Mouse (Mus musculus): ENCODE measurements around the gene Lrch1.

DNA sequence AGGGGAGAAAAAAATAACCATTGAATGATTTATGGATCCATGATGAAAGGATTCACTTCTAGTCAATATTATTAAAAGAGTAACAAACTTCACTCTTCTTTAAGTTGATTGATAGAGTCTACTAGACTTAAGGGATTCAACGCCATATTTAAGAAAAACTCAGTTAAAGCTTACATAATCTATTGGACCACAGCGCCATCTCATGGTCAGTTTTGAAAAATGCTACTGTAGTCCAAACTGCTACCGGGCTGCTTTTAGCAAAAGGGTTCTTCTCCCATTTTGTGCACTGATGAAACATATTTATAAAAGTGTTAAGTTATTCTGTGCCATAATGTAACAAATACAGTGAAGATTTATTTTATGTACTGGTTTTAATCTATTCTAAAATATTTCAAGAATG is 238.6 kb downstream of the Lrch1 start:
- TF ChIP-seq CTCF (IDR thresholded peaks at IDR 0.05; ENCODE audit: insufficient read depth, low read depth, low read length): no peak
- no peak for TF ChIP-seq POLR2A (IDR thresholded peaks at IDR 0.05; ENCODE audit: insufficient read depth, low read depth, low read length)
